Mouse (Mus musculus): ENCODE data around the gene Psat1. TPM values are rescaled to one million over a fixed set of nuclear protein-coding genes. Genes with fewer than 3 reads are reported as not detected.

Gene Psat1
- total and polyA plus RNA-seq, 2 experiments from 2014 or later = 20.4 to 30.6 TPM

DNA sequence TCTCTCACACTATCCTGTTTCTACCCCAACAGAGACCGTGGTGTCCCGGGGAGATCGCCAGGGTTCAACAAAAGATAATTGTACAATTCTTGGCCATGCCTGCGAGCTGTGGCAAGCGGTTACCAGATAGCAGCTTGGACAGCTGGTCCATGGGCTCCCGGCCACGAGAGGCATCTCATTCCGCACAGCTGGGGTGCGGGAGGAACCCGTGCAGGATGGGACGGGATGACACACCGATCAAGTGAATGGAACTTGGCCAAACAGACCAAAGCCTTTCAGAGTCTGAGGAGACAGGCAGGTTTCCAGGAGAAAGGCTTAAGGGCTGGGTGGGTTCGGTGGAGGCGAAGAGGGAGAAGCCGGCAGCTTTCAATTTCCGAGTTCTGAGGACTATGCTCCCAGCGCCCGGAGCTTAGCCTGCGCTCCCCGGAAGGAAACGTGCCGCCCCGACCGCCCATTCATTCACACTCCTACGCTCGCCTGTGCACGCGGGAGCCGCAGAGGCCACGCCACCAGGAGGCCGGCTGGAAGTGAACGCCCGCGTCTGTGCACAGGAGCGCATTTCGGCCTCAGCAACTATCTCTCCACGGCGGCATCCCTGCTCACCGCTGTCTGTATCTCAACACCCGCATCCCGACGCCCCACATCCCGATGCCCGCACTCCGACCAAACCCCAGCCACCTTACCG is 22.8 kb downstream of the Psat1 start:
- no peak for TF ChIP-seq CTCF (IDR thresholded peaks at IDR 0.05; ENCODE audit: low read depth)
- no peak for TF ChIP-seq EP300 (IDR thresholded peaks at IDR 0.05; ENCODE audit: low read depth)
- peak; percentile 54 for ATAC-seq (ENCODE audit: insufficient read depth, low read depth)
- peak overlapping the region; percentile 60 for H3K4me3 ChIP-seq (ENCODE audit: low read depth, low read length)
- H3K27ac ChIP-seq (ENCODE audit: low read depth) = peak overlapping the region; percentile 75
- peaks cover 3% of the 10 kb centered on the region; the same call in 1 of the 2 replicates for H3K36me3 ChIP-seq (replicated peaks; ENCODE audit: control insufficient read depth, insufficient read depth, low read length)
- peak overlapping the region; percentile 61 for H3K9ac ChIP-seq (replicated peaks; ENCODE audit: low read depth, low read length)
- no peaks in the 10 kb centered on the region for H3K9me3 ChIP-seq (replicated peaks; ENCODE audit: control insufficient read depth, low read length)
- under 1% methylated on average over 46 of the region's 46 CpGs for WGBS
- peak overlapping the region; percentile 89 for H3K4me2 ChIP-seq (ENCODE audit: low read depth, low read length)
- H3K27me3 ChIP-seq (ENCODE audit: control insufficient read depth, insufficient read depth, low read length) = no peaks in the 10 kb centered on the region
- peaks cover 30% of the 10 kb centered on the region for H3K4me1 ChIP-seq (ENCODE audit: control insufficient read depth, insufficient read depth)
- DNase-seq (ENCODE audit: low spot score) = peak; percentile 15

GRCm38 (mm10) chr19:15923426-15923825 is 23.7 kb downstream of the Psat1 start:
- H3K4me3 ChIP-seq (ENCODE audit: low read depth, low read length) = peak overlapping the region; percentile 60

DNA sequence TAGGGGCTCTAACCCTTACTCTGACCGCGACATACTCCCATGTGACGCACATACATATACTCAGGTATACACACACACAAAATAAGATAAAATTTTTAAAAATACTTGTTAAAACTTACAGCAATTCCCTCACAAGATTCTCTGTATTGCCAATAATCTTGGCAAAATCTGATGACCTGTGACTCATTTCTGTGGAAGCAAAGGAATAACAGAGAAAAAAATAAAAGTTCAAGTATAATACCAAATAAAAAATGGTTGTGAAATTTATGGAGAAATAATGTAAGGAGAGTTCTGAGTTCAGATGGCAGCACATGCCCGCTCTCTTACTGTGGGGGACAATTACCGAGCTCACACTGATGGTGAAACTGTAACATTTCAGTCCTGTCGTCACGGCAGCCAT is 27.8 kb downstream of the Psat1 start:
- Histone ChIP-seq H3K27me3 (ENCODE audit: control insufficient read depth, insufficient read depth, low read length) (no peaks in the 10 kb centered on the region), H3K27ac (ENCODE audit: low read depth) (no peak overlapping the region), H3K9me3 (replicated peaks; ENCODE audit: control insufficient read depth, low read length) (no peaks in the 10 kb centered on the region), H3K4me3 (ENCODE audit: low read depth, low read length) (no peak overlapping the region), H3K4me1 (ENCODE audit: control insufficient read depth, insufficient read depth) (peaks cover 15% of the 10 kb centered on the region), H3K9ac (replicated peaks; ENCODE audit: low read depth, low read length) (no peak overlapping the region), H3K4me2 (ENCODE audit: low read depth, low read length) (no peak overlapping the region), H3K36me3 (replicated peaks; ENCODE audit: control insufficient read depth, insufficient read depth, low read length) (peaks cover 24% of the 10 kb centered on the region; the same call in 1 of the 2 replicates)
- WGBS = 94% methylated on average over 7 of the region's 7 CpGs
- ATAC-seq (ENCODE audit: insufficient read depth, low read depth) = no peak
- TF ChIP-seq EP300 (IDR thresholded peaks at IDR 0.05; ENCODE audit: low read depth) = no peak
- TF ChIP-seq CTCF (IDR thresholded peaks at IDR 0.05; ENCODE audit: low read depth) = no peak
- DNase-seq (ENCODE audit: low spot score) = no peak

More at GRCm38 (mm10) chr19:15923426-15923825, 23.7 kb downstream of the Psat1 start:
- WGBS = 13% methylated on average over 9 of the region's 9 CpGs
- peak overlapping the region; percentile 89 for H3K4me2 ChIP-seq (ENCODE audit: low read depth, low read length)
- no peak for TF ChIP-seq EP300 (IDR thresholded peaks at IDR 0.05; ENCODE audit: low read depth)
- no peak for TF ChIP-seq CTCF (IDR thresholded peaks at IDR 0.05; ENCODE audit: low read depth)
- no peaks in the 10 kb centered on the region for H3K9me3 ChIP-seq (replicated peaks; ENCODE audit: control insufficient read depth, low read length)
- peak overlapping the region; percentile 75 for H3K27ac ChIP-seq (ENCODE audit: low read depth)
- H3K9ac ChIP-seq (replicated peaks; ENCODE audit: low read depth, low read length) = no peak overlapping the region
- DNase-seq (ENCODE audit: low spot score) (peak; percentile 72), ATAC-seq (ENCODE audit: insufficient read depth, low read depth) (peak; percentile 45)
- H3K36me3 ChIP-seq (replicated peaks; ENCODE audit: control insufficient read depth, insufficient read depth, low read length) = peaks cover 8% of the 10 kb centered on the region; the same call in 1 of the 2 replicates
- H3K27me3 ChIP-seq (ENCODE audit: control insufficient read depth, insufficient read depth, low read length) = no peaks in the 10 kb centered on the region
- peaks cover 30% of the 10 kb centered on the region for H3K4me1 ChIP-seq (ENCODE audit: control insufficient read depth, insufficient read depth)

DNA sequence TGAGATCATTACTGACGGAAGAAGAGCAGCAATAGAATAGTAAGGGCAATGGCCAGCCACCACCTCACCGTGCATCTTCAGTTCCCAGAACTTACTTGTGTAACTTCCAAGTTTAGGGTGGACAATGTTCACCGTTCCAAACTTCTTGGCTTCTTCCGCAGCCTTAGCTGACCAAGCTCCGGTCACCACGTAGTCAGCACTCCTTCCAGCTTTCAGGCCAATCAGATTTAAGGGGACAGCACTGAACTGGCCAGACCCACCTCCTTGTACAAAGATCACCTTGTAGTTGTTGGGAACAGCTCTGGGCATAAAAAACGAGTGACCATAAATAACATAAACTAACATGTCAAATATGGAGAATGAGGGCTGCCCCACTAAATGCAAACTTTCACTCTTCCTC is 29.0 kb downstream of the Psat1 start:
- no peak for TF ChIP-seq EP300 (IDR thresholded peaks at IDR 0.05; ENCODE audit: low read depth)
- TF ChIP-seq CTCF (IDR thresholded peaks at IDR 0.05; ENCODE audit: low read depth) = no peak
- Histone ChIP-seq H3K4me3 (ENCODE audit: low read depth, low read length) (no peak overlapping the region), H3K9me3 (replicated peaks; ENCODE audit: control insufficient read depth, low read length) (no peaks in the 10 kb centered on the region), H3K4me1 (ENCODE audit: control insufficient read depth, insufficient read depth) (peaks cover 3% of the 10 kb centered on the region; the same call in 1 of the 2 replicates), H3K36me3 (replicated peaks; ENCODE audit: control insufficient read depth, insufficient read depth, low read length) (peaks cover 30% of the 10 kb centered on the region; the same call in 1 of the 2 replicates), H3K27ac (ENCODE audit: low read depth) (no peak overlapping the region), H3K27me3 (ENCODE audit: control insufficient read depth, insufficient read depth, low read length) (no peaks in the 10 kb centered on the region), H3K9ac (replicated peaks; ENCODE audit: low read depth, low read length) (no peak overlapping the region), H3K4me2 (ENCODE audit: low read depth, low read length) (no peak overlapping the region)
- DNase-seq (ENCODE audit: low spot score) (no peak), ATAC-seq (ENCODE audit: insufficient read depth, low read depth) (no peak)
- WGBS = 90% methylated on average over 7 of the region's 7 CpGs

GRCm38 (mm10) chr19:15913249-15913997 is 33.7 kb downstream of the Psat1 start:
- Histone ChIP-seq H3K27me3 (ENCODE audit: control insufficient read depth, insufficient read depth, low read length) (no peaks in the 10 kb centered on the region), H3K4me1 (ENCODE audit: control insufficient read depth, insufficient read depth) (peaks cover 11% of the 10 kb centered on the region), H3K4me3 (ENCODE audit: low read depth, low read length) (no peak overlapping the region), H3K27ac (ENCODE audit: low read depth) (no peak overlapping the region), H3K9ac (replicated peaks; ENCODE audit: low read depth, low read length) (no peak overlapping the region), H3K36me3 (replicated peaks; ENCODE audit: control insufficient read depth, insufficient read depth, low read length) (peaks cover 37% of the 10 kb centered on the region), H3K9me3 (replicated peaks; ENCODE audit: control insufficient read depth, low read length) (no peaks in the 10 kb centered on the region), H3K4me2 (ENCODE audit: low read depth, low read length) (no peak overlapping the region)
- DNase-seq (ENCODE audit: low spot score) = no peak
- TF ChIP-seq EP300 (IDR thresholded peaks at IDR 0.05; ENCODE audit: low read depth) (no peak), CTCF (IDR thresholded peaks at IDR 0.05; ENCODE audit: low read depth) (no peak)
- 81% methylated on average over 9 of the region's 9 CpGs for WGBS
- no peak for ATAC-seq (ENCODE audit: insufficient read depth, low read depth)
